Mouse (Mus musculus): ENCODE data around the gene Prox1. TPM values are rescaled to one million over a fixed set of nuclear protein-coding genes. Genes with fewer than 3 reads are reported as not detected.

The Prox1 gene
- polyA plus RNA-seq, 1 experiment from 2014 or later = 3.1 TPM

DNA sequence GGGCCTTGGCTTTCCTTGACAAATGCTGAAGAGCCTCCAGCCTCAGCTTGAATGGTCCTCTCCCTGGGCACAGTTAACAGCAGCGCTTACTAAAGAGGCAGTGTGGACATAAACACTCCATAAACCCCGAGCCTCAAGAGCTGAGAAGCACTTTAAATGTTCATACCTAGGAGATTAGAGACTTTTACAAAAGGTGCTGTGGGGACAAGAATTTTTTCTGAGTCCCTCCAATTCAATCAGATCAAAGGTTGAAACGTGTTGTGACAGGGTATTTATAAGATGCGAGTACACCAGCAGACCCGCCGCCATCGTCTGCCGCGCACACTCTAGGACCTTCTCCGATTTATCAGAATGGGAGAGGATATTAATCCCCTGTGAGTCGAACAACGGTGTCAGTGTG lies 1.2 kb upstream of the Prox1 start:
- no peak overlapping the region for H3K27ac ChIP-seq
- under 1% methylated on average over 12 of the region's 12 CpGs for WGBS
- peak; percentile 31 for DNase-seq (ENCODE audit: extremely low spot score, low spot score)
- H3K36me3 ChIP-seq (replicated peaks) = no peaks in the 10 kb centered on the region
- H3K4me1 ChIP-seq = peaks cover 80% of the 10 kb centered on the region
- peak overlapping the region; percentile 23; the same call in 1 of the 2 replicates for H3K4me3 ChIP-seq
- peaks cover 88% of the 10 kb centered on the region for H3K27me3 ChIP-seq (ENCODE audit: poor library complexity, severe bottlenecking)
- no peaks in the 10 kb centered on the region for H3K9me3 ChIP-seq

DNA sequence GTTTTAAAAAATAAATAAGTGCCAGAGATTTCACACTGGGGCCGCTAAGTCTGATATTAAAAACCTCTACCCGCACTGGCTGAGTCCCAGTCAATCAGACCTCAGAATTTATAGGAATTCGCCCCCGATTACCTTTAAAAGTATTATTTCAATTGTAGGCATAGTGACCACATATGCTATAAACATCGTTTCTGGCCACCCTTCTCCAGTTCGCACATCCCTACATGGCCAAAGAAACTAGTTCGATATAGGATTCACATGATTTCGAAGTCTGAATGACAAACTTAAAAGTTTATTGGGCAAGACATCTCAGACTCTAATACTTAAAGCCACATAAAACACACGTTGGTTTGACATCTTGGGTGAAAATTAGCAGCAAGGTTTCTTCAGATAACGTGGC lies 827 bp upstream of the Prox1 start:
- H3K4me1 ChIP-seq = peaks cover 80% of the 10 kb centered on the region
- H3K36me3 ChIP-seq (replicated peaks) = no peaks in the 10 kb centered on the region
- H3K9me3 ChIP-seq = no peaks in the 10 kb centered on the region
- H3K4me3 ChIP-seq = peak overlapping the region; percentile 74
- no peak overlapping the region for H3K27ac ChIP-seq
- no peak for DNase-seq (ENCODE audit: extremely low spot score, low spot score)
- peaks cover 85% of the 10 kb centered on the region for H3K27me3 ChIP-seq (ENCODE audit: poor library complexity, severe bottlenecking)
- 3% methylated on average over 10 of the region's 10 CpGs for WGBS

DNA sequence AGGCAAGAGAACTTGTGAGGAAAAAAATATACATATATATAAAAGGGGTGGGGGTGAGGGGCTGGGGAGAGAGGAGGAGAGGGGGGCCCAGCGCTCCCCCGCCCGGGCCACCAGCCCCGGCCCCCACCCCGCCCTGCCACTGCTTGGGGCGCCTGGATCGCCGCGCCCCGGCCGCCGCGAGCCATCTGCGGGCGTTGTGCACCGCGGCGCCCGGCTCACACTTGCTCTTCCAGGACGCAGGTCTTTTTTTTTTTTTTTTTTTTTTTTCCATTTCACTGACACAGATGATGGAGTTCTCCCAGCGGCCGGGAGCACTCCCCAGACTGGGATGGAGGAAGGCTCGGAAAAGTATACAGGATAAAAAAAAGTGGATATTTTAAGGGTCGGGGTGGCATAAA lies 304 bp upstream of the Prox1 start:
- Histone ChIP-seq H3K9me3 (no peaks in the 10 kb centered on the region), H3K4me1 (peaks cover 80% of the 10 kb centered on the region), H3K27ac (peak overlapping the region; percentile 88), H3K36me3 (replicated peaks) (no peaks in the 10 kb centered on the region), H3K27me3 (ENCODE audit: poor library complexity, severe bottlenecking) (peaks cover 85% of the 10 kb centered on the region), H3K4me3 (peak overlapping the region; percentile 74)
- no peak for DNase-seq (ENCODE audit: extremely low spot score, low spot score)
- WGBS = under 1% methylated on average over 24 of the region's 24 CpGs

- Histone ChIP-seq H3K4me3 (peak overlapping the region; percentile 74), H3K9me3 (no peaks in the 10 kb centered on the region), H3K4me1 (peaks cover 63% of the 10 kb centered on the region), H3K27me3 (ENCODE audit: poor library complexity, severe bottlenecking) (peaks cover 79% of the 10 kb centered on the region), H3K36me3 (replicated peaks) (no peaks in the 10 kb centered on the region), H3K27ac (peak overlapping the region; percentile 88)
- DNase-seq (ENCODE audit: extremely low spot score, low spot score) = peak; percentile 69
- under 1% methylated on average over 51 of the region's 51 CpGs for WGBS
Measured at GRCm38 (mm10) chr1:190168761-190169671, 1.5 kb downstream of the Prox1 start.

GRCm38 (mm10) chr1:190168115-190168514 lies 2.4 kb downstream of the Prox1 start:
- Histone ChIP-seq H3K4me3 (peak overlapping the region; percentile 74), H3K27ac (peak overlapping the region; percentile 88; the same call in 1 of the 2 replicates), H3K4me1 (peaks cover 54% of the 10 kb centered on the region), H3K27me3 (ENCODE audit: poor library complexity, severe bottlenecking) (peaks cover 71% of the 10 kb centered on the region), H3K36me3 (replicated peaks) (no peaks in the 10 kb centered on the region), H3K9me3 (no peaks in the 10 kb centered on the region)
- WGBS = 2% methylated on average over 4 of the region's 4 CpGs
- no peak for DNase-seq (ENCODE audit: extremely low spot score, low spot score)

- peaks cover 49% of the 10 kb centered on the region for H3K4me1 ChIP-seq
- DNase-seq (ENCODE audit: extremely low spot score, low spot score) = no peak
- no peaks in the 10 kb centered on the region for H3K36me3 ChIP-seq (replicated peaks)
- H3K27ac ChIP-seq = no peak overlapping the region
- peaks cover 66% of the 10 kb centered on the region for H3K27me3 ChIP-seq (ENCODE audit: poor library complexity, severe bottlenecking)
- H3K4me3 ChIP-seq = no peak overlapping the region
- no peaks in the 10 kb centered on the region for H3K9me3 ChIP-seq
- WGBS = 18% methylated on average over 1 of the region's 1 CpGs
Measured at GRCm38 (mm10) chr1:190167609-190168008, 2.9 kb downstream of the Prox1 start.

GRCm38 (mm10) chr1:190165511-190165910 lies 5.0 kb downstream of the Prox1 start:
- H3K4me1 ChIP-seq = peaks cover 38% of the 10 kb centered on the region
- H3K9me3 ChIP-seq = no peaks in the 10 kb centered on the region
- peaks cover 63% of the 10 kb centered on the region for H3K27me3 ChIP-seq (ENCODE audit: poor library complexity, severe bottlenecking)
- no peak overlapping the region for H3K4me3 ChIP-seq
- H3K36me3 ChIP-seq (replicated peaks) = peaks cover 12% of the 10 kb centered on the region
- WGBS = 40% methylated on average over 4 of the region's 4 CpGs
- DNase-seq (ENCODE audit: extremely low spot score, low spot score) = no peak
- H3K27ac ChIP-seq = no peak overlapping the region

- H3K27ac ChIP-seq = no peak overlapping the region
- DNase-seq (ENCODE audit: extremely low spot score, low spot score) = no peak
- H3K4me1 ChIP-seq = peaks cover 38% of the 10 kb centered on the region
- peaks cover 15% of the 10 kb centered on the region for H3K36me3 ChIP-seq (replicated peaks)
- H3K9me3 ChIP-seq = no peaks in the 10 kb centered on the region
- peaks cover 65% of the 10 kb centered on the region for H3K27me3 ChIP-seq (ENCODE audit: poor library complexity, severe bottlenecking)
- H3K4me3 ChIP-seq = no peak overlapping the region
- 90% methylated on average over 6 of the region's 6 CpGs for WGBS
Measured at GRCm38 (mm10) chr1:190163471-190163870, 7.0 kb downstream of the Prox1 start.

GRCm38 (mm10) chr1:190161708-190162465 lies 8.6 kb downstream of the Prox1 start:
- peaks cover 64% of the 10 kb centered on the region for H3K27me3 ChIP-seq (ENCODE audit: poor library complexity, severe bottlenecking)
- H3K4me1 ChIP-seq = peaks cover 35% of the 10 kb centered on the region
- no peak overlapping the region for H3K4me3 ChIP-seq
- WGBS = 84% methylated on average over 19 of the region's 19 CpGs
- H3K27ac ChIP-seq = no peak overlapping the region
- no peaks in the 10 kb centered on the region for H3K9me3 ChIP-seq
- DNase-seq (ENCODE audit: extremely low spot score, low spot score) = no peak
- peaks cover 15% of the 10 kb centered on the region for H3K36me3 ChIP-seq (replicated peaks)

- no peak for DNase-seq (ENCODE audit: extremely low spot score, low spot score)
- WGBS = 86% methylated on average over 18 of the region's 18 CpGs
- Histone ChIP-seq H3K36me3 (replicated peaks) (peaks cover 15% of the 10 kb centered on the region), H3K27me3 (ENCODE audit: poor library complexity, severe bottlenecking) (peaks cover 60% of the 10 kb centered on the region), H3K4me1 (peaks cover 38% of the 10 kb centered on the region), H3K4me3 (no peak overlapping the region), H3K9me3 (no peaks in the 10 kb centered on the region), H3K27ac (0 out of 2 replicates have a peak overlapping the region, but pooled peaks have one; percentile 4)
Measured at GRCm38 (mm10) chr1:190161288-190161687, 9.2 kb downstream of the Prox1 start.

- DNase-seq (ENCODE audit: extremely low spot score, low spot score) = no peak
- H3K36me3 ChIP-seq (replicated peaks) = peaks cover 15% of the 10 kb centered on the region
- H3K27ac ChIP-seq = peak overlapping the region; percentile 70; the same call in 1 of the 2 replicates
- peaks cover 46% of the 10 kb centered on the region for H3K4me1 ChIP-seq
- WGBS = 39% methylated on average over 11 of the region's 11 CpGs
- no peaks in the 10 kb centered on the region for H3K9me3 ChIP-seq
- H3K27me3 ChIP-seq (ENCODE audit: poor library complexity, severe bottlenecking) = peaks cover 48% of the 10 kb centered on the region
- no peak overlapping the region for H3K4me3 ChIP-seq
Measured at GRCm38 (mm10) chr1:190159457-190159856, 11.1 kb downstream of the Prox1 start.

DNA sequence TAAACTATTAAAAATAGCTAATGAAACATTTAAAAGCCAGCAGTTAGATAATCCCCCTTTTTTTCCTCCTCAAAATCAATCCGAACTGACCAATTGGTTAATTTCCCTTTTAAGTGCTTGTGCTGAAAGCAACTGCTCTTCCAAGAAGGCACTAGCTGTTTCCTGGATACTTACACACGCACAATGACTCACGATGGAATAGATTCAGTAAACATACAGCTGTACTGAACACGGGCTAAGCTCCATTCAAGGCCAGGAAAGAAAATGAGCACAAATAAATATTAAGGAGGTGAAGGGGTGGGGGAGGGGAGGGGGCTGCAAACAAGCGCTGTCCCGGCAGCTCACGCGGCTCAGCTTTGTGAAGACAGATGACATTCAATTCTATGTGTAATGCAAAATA lies 14.8 kb downstream of the Prox1 start:
- H3K27ac ChIP-seq = no peak overlapping the region

DNA sequence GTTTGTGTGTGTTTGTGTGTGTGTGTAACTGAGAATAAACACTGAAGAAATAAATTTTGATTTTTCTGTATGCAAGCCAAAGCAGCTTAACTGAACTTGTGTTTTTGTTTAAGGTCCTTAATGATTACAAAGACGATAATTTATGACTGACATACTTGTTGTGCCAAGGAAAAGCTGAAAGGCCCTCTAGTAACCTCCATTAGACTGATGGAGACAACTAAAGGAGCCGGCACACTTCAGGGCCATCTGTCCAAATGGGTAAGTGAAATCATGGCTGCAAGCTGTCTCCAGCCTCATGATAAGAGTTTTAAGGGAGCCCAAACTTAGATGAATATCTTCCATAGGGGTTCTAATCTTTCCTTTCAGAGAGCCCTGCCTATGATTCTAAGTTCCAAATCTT lies 15.5 kb downstream of the Prox1 start:
- 91% methylated on average over 2 of the region's 2 CpGs for WGBS
- Histone ChIP-seq H3K4me3 (no peak overlapping the region), H3K4me1 (peaks cover 39% of the 10 kb centered on the region), H3K27me3 (ENCODE audit: poor library complexity, severe bottlenecking) (peaks cover 51% of the 10 kb centered on the region), H3K36me3 (replicated peaks) (no peaks in the 10 kb centered on the region), H3K27ac (no peak overlapping the region), H3K9me3 (no peaks in the 10 kb centered on the region)
- DNase-seq (ENCODE audit: extremely low spot score, low spot score) = no peak

More for the DNA sequence above, 14.8 kb downstream of the Prox1 start:
- Histone ChIP-seq H3K27me3 (ENCODE audit: poor library complexity, severe bottlenecking) (peaks cover 51% of the 10 kb centered on the region), H3K9me3 (no peaks in the 10 kb centered on the region), H3K4me1 (peaks cover 46% of the 10 kb centered on the region), H3K4me3 (no peak overlapping the region), H3K36me3 (replicated peaks) (peaks cover 5% of the 10 kb centered on the region)
- no peak for DNase-seq (ENCODE audit: extremely low spot score, low spot score)
- WGBS = 39% methylated on average over 8 of the region's 8 CpGs
